Mouse (Mus musculus) urinary bladder, adult 18-20 months (tissue): ENCODE results near the gene Map3k9.

Experiments used
- DNase-seq, 2 experiments: peaks; one replicate each; pipeline ENCODE4 v3.0.0; 2022; ENCODE audit warnings: low spot score in 2 of 2, mixed read lengths in 2 of 2

Gene Map3k9

DNA sequence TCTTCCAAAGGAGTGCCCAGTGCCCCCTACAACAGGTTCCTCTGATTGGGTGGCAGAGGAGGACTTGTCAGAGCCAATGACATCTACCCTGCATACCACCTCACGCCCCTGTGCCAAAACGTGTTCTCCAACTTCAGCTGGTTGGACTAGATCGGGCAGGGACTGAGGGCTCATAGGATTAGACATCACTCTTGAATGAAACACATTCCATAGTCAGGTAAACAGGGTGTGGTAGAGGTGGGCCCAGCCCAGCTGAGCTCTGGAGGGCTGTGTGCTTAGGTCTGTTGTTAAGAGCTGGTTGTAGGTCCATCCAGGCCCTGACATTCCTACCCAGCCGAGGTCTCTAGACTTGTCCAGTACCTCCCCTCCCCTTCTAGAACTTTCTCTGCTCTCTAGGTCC is 68.4 kb downstream of the Map3k9 start:
- peak in 1 of 2 experiments; percentile 59 for DNase-seq

DNA sequence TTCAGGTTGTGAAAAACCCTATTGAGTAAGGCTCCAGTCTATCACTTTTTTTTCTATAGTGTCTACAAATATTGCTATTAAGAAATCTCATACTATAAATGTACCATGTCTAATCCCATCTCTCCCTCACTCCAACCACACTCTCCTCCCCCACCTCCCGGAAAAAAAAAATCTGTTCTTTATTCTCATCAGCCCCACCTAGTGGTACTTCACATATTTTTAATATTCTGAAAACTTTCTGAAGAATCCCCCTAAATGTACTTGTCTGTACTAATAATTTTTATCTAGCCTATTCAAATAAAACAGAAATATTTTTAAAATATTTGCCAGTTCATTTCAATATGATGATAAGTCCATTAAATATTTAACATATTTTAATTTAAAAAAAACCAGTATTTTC is 78.1 kb downstream of the Map3k9 start:
- DNase-seq: no peak

DNA sequence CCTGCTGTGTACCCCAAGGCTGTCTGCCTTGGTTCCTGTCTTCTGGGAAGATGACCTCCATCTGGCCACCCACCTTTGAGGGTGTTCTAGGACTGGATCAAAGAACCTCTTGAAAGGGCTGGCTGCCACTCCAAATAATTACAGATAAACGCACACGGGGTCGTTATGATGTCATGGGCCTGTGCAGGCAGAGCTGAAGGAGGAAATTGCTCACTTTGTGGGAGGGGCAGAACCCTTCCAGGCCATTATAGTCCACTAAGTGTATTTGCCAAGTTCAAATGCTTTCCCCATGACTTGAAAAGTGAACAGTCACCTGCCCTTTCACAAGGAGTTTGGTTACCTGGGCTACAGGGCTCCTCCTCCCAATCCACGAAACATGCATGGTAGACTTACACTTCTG is 83.0 kb downstream of the Map3k9 start:
- peak; percentile 31 to 62 for DNase-seq

DNA sequence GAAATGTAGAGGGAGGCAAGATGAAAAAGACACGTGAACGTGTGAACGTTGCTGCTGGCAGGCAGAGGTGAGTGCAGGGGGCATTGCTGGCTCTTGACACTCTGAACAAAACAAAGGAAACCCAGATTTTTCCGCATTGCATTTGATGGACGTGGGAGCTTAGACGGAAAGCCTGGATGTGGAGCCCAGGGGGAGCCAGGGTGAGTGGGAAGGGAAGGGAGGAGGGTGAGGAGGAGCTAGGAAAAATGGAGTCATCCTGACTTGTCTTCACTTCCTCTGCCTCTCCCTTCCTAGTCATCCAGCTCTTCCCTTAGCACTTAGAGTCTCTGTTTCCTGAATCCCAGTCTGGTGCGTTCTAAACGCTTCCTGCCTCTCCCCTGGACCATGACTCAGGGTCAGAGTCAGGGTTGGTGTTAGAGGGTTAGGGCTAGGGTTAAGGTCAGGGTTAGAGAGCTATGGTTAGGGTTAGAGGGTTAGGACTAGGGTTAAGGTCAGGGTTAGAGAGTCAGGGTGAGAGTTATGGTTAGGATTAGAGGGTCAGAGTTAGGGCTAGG is 89.7 kb downstream of the Map3k9 start:
- DNase-seq: no peak

DNA sequence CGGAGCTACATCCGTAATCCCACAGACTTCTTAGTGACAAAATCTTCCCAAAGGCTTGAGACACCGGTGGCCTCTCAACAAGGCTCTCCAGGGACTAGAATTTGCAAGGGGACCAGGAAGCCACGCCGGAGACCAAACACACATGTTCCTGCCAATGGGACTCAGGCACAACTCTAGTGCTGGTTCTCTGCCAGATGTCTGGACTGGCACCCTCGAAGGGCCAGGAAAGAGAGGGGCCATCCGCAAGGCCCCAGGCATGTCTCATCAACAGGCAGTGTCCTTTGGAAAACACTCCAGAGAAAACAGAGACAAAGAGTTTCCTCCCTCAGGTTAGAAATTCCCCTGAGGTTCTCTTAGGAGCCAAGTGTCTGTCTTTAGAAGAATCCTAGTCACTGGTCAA is 90.2 kb downstream of the Map3k9 start:
- no peak for DNase-seq

DNA sequence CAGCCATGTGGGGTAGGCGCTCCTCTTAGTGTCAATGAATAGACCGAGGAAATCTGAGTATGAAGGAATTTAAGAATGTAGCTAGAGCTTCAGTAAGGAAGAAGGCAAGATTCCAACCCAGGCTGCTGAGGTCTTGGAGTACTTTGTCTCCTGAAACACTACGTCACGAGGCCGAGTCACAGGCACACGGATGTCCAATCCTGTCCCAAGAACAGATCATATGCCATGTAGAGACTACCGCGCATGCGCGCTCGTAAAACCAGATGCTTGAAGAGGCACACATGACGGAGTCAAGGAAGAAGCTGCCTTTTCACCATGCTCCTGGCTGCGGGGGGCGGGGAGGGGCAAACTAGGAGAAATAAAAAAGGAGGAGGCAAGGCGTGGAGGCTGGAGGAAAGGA is 90.9 kb downstream of the Map3k9 start:
- DNase-seq: no peak

DNA sequence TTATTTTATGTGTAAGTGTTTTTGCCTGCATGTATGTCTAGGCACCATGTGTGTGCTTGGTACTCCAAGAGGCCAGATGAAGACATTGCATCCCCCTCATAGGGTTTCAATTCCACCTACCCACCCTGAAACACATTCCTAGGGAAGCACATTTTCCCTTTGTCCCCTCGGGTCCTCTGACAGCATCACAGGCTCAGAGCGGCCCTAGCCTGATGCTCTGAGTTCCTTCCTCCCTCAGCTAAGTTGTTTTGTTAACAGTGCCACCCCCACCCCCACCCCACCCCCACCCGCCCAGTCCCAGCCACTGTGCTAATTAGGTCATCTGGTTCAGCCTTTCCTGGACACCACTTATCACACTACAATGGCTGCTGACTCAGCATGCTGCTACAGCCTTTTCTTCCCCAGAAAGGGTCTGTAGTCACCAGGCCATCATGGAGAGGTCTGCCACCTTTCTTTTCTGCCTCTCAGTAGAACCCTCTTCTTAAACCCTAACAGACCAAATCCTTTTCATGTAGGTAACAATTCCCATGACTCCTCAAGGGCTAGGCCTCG is 91.4 kb downstream of the Map3k9 start:
- DNase-seq: no peak

DNA sequence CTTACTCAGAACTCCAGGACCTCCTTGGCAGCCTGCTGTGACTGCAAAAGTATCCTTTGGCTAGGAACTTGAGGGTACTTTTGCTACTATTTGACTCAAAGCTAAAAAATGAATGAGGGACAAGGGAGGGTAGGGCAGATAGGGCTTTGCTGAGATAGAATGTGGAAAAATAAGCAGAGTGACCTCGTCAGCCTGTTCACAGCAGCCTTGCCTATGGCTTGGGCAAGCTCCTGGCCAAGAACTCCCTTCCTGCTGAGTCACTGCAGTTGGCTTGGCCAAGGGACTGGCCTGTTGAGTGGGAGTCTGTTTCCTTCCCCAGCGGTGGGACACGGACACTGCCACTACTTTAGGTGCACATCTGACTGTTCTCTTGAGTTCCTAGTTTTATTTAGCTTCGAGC is 92.4 kb downstream of the Map3k9 start:
- no peak for DNase-seq

DNA sequence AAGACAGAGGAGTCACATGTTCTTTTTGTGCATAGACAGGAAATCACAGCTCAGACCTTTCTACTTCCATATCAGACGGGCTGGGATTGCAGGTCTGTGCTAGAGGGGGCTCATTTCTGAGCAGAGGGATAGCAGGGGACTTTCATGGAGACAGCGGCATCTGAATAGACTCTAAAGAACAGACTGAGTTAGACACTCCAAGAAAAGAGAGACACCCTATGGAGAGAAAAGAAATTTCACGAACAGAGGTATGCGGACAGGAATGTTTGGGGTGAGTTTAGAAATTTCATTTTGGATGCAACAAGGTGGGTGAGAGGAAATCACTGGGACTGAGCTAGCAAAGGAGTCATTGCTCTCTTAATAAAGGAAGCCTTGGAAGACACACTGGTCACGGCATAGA is 93.1 kb downstream of the Map3k9 start:
- DNase-seq: no peak

DNA sequence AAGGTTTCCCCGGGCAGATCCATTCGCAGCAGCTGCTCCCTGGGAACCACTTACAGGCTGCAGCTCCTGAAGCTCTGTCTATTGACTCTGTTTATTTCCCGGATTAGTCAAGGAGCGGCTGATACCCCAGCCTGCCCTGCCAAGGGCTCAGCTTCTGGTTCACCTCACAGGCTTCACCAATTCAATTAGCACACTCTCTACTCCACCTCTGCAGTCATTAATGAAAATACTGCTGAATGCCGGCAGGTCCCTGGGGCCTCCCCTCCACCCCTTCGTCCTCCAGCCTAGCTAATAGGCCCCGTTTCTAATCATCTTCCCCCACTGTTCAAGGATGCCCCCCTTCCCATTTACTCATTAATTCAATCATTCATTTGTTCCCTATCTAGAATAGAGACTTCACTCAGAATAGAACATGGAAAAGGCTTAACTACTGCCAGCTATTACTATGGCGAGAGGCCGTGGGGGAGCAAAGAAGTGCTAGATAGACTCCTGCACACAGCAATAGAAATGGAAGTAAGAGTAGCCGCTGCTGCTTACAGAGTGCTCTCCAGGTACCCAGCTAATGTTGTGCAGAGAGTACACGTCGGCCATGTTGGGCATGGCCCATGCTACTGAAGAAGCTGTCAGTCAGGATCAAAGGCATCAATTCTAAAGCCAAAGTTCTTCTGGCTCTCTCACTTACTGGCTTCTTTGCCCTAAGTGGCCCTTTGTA is 94.4 kb downstream of the Map3k9 start:
- no peak for DNase-seq

DNA sequence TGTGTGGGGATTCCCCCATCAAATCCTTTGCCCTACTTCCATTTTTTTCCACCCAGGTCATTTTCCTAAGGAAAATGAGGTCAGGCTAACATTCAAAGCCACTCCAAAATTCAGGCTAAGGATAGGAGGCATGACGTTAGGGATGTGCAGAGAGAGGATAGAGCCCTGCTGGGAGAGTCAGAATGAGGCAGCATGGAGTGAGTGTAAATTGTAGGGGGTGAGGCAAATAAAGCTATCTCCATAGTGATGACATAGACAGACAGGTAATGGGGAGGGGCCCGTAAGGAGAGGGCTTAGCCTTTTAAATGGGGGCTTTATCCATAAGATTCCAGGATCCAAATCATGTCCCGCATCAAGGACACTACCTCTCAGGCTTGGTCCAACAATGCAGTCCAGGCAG is 95.0 kb downstream of the Map3k9 start:
- no peak for DNase-seq

DNA sequence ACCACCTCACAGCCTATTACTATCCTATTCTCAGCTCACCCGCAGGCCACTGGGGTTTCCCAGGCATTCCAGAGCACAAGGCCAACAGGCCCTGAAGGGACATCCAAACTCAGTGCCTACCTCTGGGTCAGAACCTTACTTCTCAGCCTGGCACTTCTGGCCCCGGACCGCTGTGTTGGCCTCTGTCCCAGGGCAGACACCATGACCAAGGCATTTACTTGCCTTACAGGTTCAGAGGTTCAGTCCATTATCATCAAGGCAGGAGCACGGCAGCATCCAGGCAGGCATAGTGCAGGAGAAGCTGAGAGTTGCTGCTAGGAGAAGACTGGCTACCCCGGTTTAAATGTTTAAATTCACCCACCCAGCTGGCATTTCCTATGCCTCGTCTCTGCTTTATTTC is 96.9 kb downstream of the Map3k9 start:
- DNase-seq: no peak

DNA sequence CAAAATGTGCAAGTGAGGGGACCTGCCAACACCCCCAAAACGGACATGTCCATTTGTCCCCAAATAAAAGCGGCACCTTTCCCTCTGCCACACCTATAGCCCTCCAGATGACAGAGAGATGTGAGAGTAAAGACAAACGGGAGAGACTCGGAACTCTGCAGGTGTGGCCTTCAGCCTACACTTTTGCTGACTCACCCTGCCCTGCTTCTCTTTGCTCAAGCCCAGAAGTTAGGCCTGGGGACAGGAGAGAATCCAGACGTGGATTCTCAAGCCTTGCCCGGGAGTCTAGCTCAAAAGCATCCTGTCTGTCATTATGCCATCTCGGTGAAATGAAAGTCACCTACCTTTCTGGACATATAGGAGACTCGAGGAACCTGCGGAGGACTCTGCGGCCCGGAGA is 97.6 kb downstream of the Map3k9 start:
- no peak for DNase-seq

DNA sequence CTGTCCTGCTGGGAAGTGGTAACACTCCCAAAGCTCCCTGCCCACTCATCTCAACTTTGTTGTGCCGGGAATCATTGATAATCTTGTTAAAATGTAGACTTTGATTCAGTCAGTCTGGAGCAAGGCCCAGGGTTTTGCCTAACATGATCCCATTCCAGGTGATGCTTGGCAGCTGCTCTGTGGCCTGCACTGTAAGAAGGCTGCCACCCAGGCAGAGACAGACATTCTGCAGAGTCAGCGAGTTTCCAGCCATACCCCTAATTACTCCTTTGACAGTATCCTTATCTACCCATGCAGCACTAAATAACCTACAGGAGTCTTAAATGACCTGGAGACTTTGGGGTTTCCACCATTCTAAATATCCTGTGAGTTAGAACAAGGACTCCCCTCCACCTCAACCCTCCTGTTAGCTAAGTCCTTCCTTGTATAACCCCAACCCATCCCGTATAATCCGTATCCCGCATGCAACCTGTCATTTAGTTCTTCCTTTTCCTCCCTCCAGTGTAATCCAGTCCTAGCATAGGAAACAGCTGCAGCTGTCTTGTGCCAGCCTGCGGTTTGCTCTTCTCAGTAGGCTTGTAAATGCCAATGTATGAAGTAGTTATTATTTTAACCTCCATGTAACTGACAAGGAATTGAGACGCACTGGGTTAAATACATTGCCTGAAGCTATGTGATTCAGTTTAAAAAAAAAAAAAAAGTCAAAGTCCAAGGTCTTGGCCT is 101.0 kb downstream of the Map3k9 start:
- no peak for DNase-seq

DNA sequence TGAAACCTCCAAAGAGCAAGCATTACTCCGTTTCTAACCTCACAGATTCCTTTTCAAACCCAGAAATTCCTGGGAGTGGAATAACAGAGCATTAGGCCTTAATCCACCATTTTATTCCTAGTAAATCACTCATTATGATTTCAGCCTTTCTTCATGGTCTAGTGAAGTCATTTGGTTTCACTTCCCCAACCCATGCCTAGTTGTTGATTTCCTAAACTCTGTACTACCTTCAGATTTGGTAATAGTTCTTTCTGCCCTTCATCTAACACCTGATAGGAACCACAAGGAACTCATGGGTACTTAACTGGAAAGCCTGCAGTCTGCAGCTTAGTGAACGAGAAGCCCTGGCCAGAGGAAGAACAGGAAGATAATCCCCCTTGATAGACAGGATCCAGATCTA is 105.4 kb downstream of the Map3k9 start:
- no peak for DNase-seq
